Mouse (Mus musculus): ENCODE measurements around the gene Lama1.

- TF ChIP-seq CTCF (IDR thresholded peaks at IDR 0.05; ENCODE audit: low read depth) (peak; percentile 44; the same call in 1 of the 2 replicates), EP300 (IDR thresholded peaks at IDR 0.05; ENCODE audit: low read depth) (no peak)
Observed at GRCm38 (mm10) chr17:67776764-67777163, 79.7 kb downstream of the Lama1 start.

All from liver, embryonic 14.5 days (tissue).